Mouse (Mus musculus): Measurements from ENCODE around the gene Prim1. TPM values are rescaled to one million over a fixed set of nuclear protein-coding genes. Genes with fewer than 3 reads are reported as not detected.
A peak's percentile ranks its signal among the peaks of the same experiment; 100 is the strongest.

Prim1 gene
- total RNA-seq (2021) = 1 to 10 TPM; 6.6 to 6.8 TPM

DNA sequence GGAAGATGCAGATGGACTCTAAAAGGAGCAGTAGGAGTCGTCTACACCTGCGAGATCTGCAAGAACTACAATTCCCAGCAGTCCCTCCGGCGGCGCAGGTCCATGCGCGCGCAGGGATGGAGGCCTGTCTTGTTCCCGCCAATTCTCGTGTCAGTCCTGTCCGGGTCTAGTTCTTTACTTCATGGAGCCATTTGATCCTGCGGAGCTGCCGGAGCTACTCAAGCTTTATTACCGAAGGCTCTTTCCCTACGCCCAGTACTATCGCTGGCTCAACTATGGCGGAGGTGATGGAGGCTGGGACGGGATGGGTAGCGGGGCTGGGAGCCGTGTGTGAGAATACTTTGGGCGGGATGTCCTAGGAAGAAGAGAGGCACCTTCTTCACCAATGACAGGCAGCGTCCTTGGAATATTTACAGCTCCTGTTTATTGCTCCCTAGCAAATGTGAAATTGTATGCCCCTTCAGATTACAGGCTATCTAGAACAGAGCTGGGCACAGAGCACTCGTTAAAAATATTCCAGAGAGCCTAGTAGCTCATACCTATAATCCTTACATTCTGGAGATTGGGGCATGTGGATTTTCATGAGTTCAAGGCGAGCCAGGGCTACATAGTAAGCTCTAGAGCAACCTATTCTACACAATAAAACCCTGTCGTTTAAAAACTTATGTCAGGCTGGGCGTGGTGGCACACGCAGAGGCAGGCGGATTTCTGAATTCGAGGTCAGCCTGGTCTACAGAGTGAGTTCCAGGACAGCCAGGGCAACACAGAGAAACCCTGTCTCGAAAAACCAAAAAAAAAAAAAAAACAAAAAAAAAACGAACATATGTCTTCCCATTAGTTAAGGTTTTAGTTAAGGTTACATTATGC is at the start of gene Prim1:
Prim1 (plus strand) TSS at position 101 of the 867 bp plus-strand sequence.
- DNase-seq (ENCODE audit: extremely low spot score in 1 of 2, low spot score in 1 of 2) = peak; percentile 56 to 68

DNA sequence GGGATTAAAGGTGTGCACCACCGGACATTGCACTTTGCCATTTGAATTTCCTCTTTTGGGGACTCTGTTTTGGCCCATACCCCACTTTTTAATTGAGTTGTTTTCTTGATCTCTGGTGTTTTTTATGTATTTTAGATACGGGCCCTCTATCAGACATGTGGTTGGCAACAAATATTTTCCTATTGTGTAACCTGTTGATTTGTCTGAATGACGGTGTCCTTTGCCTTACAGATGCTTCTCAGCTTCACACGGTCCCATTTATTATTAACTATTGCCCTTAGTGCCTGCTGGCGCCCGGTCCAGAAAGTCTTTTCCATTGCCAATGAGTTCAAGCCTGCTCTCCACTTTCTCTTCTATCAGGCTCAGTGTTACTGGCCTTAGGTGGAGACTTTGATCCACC is 48.5 kb upstream of the Prim1 start:
- DNase-seq (ENCODE audit: extremely low spot score in 1 of 2, low spot score in 1 of 2) = no peak

DNA sequence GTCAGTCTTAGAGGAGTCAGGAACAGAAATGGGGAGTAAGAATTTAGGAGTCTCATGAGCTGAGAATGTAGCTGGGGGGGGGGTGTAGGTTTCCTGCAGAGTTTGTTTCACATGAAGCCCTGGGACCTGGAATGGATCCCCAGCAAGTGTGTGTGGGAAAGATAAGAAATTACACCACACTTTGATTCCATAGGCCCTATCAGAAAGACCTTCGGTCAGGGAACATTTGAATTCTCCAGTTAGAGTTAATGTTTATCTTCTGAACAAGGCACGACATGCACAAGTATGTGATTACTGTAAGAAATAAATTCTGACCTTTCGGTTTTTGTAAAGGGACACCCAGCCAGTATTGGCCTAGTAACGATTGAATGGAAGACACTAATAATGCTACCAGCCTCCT is 45.1 kb upstream of the Prim1 start:
- no peak for DNase-seq (ENCODE audit: extremely low spot score in 1 of 2, low spot score in 1 of 2)

DNA sequence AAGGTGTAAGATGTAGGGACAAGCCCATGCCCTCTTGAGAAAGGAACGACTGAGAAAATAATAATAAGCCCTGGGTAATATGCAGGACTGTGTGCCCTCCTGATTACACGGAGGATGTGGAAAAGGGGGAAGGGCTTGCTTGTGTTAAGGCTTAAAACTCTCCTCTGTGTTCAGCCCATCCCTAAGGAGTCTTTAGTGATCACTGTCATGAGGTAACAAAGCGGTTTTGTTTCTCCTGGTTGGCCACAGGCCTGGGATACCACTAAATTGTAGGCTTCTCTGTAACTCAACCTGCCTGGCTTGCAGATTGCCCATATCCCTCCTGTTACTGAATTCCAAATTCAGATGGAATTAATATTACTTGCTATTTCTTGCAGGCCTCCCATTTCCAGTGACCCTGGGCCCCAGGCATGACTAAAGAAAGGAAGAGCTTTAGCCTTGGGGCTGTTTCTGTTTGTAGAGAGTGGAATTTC is 44.6 kb upstream of the Prim1 start:
- DNase-seq (ENCODE audit: extremely low spot score in 1 of 2, low spot score in 1 of 2) = no peak

- no peak for DNase-seq (ENCODE audit: extremely low spot score in 1 of 2, low spot score in 1 of 2)
Observed at GRCm38 (mm10) chr10:127971135-127971534, 43.8 kb upstream of the Prim1 start.

DNA sequence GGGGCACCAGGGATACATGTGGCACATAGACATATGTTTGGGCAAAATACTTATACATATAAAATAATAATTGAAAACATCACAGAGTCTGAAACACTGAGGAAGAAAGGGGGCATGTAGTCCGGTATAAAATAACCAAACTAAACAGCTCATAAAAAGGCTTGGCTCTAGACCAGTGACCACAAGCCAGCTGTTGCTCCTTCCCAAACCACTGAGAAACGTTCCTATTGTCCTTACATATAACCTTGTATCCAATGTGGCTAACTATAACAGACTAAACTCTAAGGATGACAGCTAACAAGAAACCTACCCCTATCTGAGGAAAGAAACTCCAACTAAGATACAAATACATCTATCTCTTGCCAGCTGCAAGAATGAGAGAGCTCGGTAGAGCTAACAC is 40.9 kb upstream of the Prim1 start:
- DNase-seq (ENCODE audit: extremely low spot score in 1 of 2, low spot score in 1 of 2) = no peak

- no peak for DNase-seq (ENCODE audit: extremely low spot score in 1 of 2, low spot score in 1 of 2)
Observed at GRCm38 (mm10) chr10:127975503-127975902, 39.5 kb upstream of the Prim1 start.

GRCm38 (mm10) chr10:127984650-127985049 is 30.3 kb upstream of the Prim1 start:
- no peak for DNase-seq (ENCODE audit: extremely low spot score in 1 of 2, low spot score in 1 of 2)

GRCm38 (mm10) chr10:127985601-127986000 is 29.4 kb upstream of the Prim1 start:
- DNase-seq (ENCODE audit: extremely low spot score in 1 of 2, low spot score in 1 of 2) = no peak

GRCm38 (mm10) chr10:127996690-127997089 is 18.3 kb upstream of the Prim1 start:
- no peak for DNase-seq (ENCODE audit: extremely low spot score in 1 of 2, low spot score in 1 of 2)

DNA sequence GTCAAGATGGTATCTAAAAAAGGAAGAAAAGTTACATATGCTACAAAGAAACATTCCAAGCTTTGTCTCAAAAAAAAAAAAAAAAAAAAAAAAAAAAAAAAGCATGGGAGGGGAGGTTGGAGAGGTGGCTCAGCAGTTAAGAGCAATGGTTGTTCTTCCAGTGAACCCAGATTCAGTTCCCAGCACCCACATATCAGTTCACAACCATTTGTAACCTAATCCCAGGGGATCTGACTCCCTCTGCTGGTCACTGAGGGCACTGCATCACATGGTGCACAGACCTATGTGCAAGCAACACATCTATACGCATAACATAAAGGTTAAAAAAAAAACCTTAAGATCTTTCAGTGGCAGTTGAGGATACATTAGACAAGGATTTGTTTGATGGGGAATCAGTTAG is 16.7 kb upstream of the Prim1 start:
- DNase-seq (ENCODE audit: extremely low spot score in 1 of 2, low spot score in 1 of 2) = no peak

DNA sequence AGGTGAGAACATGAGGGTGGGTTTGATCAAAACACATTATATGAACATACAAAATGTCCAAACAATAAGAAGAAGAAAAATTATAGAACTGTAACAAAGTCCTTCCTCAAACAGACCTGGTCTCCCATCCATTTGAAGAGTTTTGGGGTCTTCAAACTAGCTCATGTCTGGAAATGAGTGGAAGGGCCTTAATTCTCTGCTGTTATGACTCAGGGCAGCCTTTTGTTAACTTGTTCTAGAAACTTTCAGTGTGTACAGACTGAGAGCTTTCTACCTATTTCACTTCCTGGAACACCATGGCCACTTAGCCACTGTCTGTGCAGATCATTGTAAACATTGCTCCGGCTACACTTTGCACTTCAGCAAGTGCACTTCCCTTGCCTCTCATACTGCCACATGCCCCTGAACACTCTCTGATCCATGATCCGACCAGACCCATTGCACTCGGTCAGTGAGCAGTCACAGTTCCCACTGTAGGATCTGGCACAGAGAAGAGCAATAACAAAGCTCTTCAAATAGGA is 11.6 kb upstream of the Prim1 start:
- no peak for DNase-seq (ENCODE audit: extremely low spot score in 1 of 2, low spot score in 1 of 2)

DNA sequence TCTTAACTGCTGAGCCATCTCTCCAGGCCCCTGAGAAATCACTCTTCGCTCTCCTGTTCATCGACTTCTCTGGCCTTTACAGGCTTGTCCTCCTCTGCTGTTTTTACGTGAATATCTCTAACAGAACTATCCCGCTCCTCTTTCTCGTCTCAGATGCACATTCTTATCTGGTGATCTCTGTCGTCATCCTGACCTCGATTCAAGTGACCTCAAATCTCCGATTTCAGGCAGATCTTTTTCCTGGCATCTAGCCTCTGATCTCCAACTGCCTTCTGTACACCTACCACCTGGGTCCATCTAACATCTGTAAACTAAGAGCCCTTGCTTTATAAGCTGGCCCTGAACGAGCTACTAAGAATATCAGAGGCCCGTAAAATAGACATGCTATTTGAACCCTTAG is 10.1 kb upstream of the Prim1 start:
- no peak for DNase-seq (ENCODE audit: extremely low spot score in 1 of 2, low spot score in 1 of 2)

DNA sequence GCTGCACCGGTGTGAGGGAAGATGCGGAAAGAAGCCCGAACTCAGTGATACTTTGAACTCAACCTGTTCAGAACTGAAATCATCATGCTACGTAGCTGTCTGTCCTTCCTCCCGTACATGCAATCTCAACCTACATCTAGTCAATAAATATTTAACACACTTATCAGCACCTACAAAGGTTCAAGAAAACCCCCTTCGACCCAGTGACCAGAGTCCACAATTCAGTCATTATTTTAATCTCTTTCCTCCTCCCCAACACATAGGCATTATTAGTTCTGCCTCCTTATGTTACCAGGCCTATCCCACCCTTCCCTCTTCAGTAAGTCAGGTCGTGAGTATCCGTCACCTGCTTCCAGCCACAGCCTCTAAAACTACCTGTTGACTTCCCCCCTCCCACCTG is 9.5 kb upstream of the Prim1 start:
- no peak for DNase-seq (ENCODE audit: extremely low spot score in 1 of 2, low spot score in 1 of 2)

- no peak for DNase-seq (ENCODE audit: extremely low spot score in 1 of 2, low spot score in 1 of 2)
Observed at GRCm38 (mm10) chr10:128007446-128007845, 7.5 kb upstream of the Prim1 start, which contains the start of gene Hsd17b6. Gene Hsd17b6 (minus strand): TSS chr10:128007611.

GRCm38 (mm10) chr10:128008207-128008889 is 6.6 kb upstream of the Prim1 start:
- peak; percentile 62 to 85 for DNase-seq (ENCODE audit: extremely low spot score in 1 of 2, low spot score in 1 of 2)

DNA sequence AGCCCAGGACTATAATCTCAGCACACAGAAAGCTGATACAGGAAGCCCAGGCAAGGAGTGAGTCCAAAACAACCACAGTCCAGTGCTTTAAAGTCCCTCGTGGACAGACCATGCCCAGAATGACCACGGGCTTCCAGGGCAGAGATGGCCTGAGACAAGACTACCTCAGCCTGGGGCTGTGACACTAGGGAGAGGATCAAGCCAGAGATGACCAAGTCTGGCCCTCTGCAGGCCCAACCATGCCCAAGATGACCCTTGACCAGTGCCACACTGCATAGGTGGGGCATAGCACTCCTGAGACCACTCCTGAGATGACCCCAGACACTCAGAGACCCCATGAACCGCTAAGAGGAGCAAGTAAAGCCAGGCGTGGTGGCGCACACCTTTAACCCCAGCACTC is 5.2 kb upstream of the Prim1 start:
- DNase-seq (ENCODE audit: extremely low spot score in 1 of 2, low spot score in 1 of 2) = no peak

DNA sequence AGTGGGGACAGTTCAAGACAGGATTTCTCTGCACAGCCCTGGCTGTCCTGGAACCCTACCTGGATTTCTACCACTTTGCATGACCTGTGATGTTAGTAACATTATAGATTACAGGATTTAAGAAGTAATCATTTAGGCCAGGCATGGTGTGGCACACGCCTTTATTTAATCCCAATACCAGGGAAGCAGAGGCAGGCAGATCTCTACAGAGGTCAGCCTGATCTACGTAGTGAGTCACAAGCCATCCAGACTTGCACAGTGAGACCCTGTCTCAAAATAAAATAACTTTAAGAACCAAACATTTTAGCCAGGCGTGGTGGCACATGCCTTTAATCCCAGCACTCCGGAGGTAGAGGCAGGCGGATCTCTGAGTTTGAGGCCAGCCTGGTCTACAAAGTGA is 7.2 kb downstream of the Prim1 start:
- no peak for DNase-seq (ENCODE audit: extremely low spot score in 1 of 2, low spot score in 1 of 2)

- DNase-seq (ENCODE audit: extremely low spot score in 1 of 2, low spot score in 1 of 2) = no peak
Observed at GRCm38 (mm10) chr10:128023496-128023895, 8.5 kb downstream of the Prim1 start.

DNA sequence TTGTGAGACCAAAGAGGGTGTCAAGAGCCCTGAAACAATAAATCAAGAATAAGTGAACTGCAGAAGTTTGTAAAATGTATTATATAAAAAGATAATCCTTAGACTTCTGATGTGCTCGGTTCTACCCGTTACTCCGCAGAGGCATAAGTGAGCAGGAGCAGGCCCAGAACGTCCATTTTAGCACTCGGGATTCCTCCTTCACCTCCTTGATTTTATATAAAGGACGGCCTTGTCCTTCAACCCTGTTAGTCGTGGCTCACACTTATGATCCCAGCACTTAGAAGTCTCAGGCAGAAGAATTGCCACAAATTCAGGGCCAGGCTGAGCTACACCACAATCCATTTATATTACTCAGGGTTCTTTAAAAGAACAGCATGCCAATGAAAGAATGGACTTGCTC is 15.0 kb downstream of the Prim1 start:
- DNase-seq (ENCODE audit: extremely low spot score in 1 of 2, low spot score in 1 of 2) = no peak

- DNase-seq (ENCODE audit: extremely low spot score in 1 of 2, low spot score in 1 of 2) = no peak
Observed at GRCm38 (mm10) chr10:128030860-128031259, 15.9 kb downstream of the Prim1 start.

All from layer of hippocampus, postnatal 25 days (tissue).